Mouse (Mus musculus) heart, postnatal 10 days (tissue): ENCODE data around the gene Tnfrsf18. TPM values are rescaled to one million over a fixed set of nuclear protein-coding genes. Genes with fewer than 3 reads are reported as not detected.
A peak's percentile ranks its signal among the peaks of the same experiment; 100 is the strongest.

Experiments
- DNase-seq, 2 experiments: peaks; one replicate each; pipeline ENCODE4 v3.0.0; 2021
- intact Hi-C: fragments of 180-260 bp; cut with DNase I; formaldehyde crosslinking; loops from one replicate; pipeline ENCODE4 v1.15.1; 2025
- total RNA-seq, 2 experiments: library from RNA; stranded (reverse); gene quantifications; 2 replicates each; pipeline ENCODE4 v1.2.3; 2021

Tnfrsf18 gene
- total RNA-seq, 2 experiments from 2014 or later = 0.29 TPM; not detected in 1

DNA sequence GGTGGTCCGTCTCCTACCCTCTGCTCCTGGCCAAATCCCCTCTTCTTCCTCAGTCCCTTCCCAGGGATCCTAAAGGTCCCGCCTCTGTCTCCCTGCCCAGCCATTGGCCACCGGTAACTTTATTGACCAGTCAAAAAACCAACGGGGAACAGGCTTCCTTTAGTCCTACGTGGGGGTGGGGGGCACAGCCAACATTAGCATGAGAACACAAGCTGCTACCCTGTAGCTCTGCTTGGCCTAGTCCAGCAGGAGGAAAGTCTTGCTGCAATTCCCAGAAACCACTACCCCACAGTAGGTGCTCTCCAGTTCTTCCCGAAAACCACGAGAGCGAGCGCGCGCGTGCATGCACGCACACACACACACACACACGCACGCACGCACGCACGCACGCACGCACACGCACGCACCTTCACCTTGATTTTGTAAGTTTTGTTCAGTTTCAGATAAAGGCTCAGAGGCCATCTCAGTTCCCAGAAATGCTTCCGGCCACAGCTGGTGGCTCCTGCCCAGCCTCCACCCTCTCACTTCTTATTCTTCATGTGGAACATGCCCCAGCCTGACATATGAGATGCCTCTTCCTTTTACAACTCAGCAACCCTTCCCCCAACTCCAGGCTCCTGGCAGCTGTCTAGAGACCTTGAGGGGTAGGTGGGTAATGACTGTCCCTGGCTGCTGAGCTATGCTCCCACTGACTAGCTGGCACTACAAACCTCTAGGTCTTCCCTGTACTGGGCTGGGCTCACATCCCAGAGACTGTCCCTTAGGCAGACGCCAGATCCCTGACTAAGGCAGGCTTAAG lies 5.8 kb downstream of the Tnfrsf18 start:
- DNase-seq = peak; percentile 90 to 91
- intact Hi-C loops = loop anchor here (5.0 kb wide), 1 partner anchor 69 kb away; the partner anchor contains the start of gene C1qtnf12

DNA sequence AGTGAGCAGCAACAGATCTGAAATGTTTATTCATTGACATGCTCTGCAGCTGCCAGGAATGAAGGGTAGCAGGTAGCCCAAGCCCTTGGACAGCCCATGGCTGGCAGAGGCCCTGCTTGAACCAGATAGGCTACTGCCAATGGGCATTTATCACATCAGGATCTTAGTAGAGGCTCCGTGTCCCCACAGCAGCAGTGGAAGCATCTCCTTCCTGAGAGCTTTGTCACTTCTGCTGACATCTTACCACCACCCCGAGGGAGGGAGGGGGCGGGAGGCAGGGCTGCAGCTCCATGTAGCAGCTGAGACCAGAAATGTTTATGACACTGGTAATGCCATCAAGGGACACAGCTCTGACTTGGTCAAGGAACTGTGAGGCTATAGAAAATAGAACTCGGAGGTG lies 6.9 kb downstream of the Tnfrsf18 start:
- intact Hi-C loops = loop anchor here (5.0 kb wide), 1 partner anchor 71 kb away; the partner anchor contains the start of gene C1qtnf12
- no peak for DNase-seq

DNA sequence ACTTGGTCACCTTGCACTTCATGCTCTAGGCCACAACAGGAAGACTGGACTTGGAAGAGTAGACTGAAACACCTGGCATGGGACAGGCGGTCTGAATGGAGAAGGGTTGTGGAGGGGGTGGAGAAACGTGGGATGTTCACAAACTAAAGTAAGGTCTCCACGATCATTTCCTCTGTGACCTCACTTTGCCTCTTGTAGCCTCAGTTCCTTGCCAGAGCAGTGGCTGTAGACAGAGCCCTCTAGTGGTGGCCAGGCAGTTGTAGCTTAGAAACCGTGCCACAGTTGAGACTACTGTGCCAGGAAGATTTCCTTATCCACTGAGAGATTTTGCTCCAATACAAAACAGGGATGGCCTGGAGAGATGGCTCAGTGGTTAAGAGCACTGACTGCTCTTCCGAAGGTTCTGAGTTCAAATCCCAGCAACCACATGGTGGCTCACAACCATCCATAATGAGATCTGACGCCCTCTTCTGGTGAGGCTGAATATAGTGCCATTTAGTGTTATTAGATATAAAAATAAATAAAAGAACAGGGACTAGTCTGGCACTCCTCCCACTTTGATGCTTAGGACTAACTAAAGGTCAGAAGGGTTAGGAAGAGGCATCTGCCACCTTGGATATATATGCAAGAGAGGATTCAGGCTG lies 7.6 kb downstream of the Tnfrsf18 start:
- intact Hi-C loops = loop anchor here (5.0 kb wide), 1 partner anchor 71 kb away; the partner anchor contains the start of gene C1qtnf12
- peak; percentile 52 to 66 for DNase-seq

DNA sequence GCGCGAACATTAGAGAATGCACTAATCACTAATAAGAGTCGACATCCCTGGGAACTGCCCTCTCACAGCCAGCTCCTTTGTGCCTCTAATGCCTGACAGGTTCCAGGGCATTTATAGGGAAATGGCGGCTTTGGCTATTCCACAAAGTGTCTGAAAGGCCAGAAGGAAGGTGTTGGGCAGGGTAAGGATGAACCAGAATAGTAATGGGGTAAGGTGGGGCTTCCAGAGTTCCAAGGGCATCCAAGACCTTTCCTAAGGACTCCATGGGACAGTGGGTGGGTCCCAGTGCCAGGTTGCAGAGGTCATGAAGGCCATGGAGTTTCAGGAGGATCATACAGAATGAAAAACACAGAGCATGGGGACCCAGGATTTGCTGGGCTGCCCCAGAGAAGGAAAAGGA lies 8.3 kb downstream of the Tnfrsf18 start:
- intact Hi-C loops = loop anchor here (5.0 kb wide), 1 partner anchor 72 kb away; the partner anchor contains the start of gene C1qtnf12
- DNase-seq = no peak

DNA sequence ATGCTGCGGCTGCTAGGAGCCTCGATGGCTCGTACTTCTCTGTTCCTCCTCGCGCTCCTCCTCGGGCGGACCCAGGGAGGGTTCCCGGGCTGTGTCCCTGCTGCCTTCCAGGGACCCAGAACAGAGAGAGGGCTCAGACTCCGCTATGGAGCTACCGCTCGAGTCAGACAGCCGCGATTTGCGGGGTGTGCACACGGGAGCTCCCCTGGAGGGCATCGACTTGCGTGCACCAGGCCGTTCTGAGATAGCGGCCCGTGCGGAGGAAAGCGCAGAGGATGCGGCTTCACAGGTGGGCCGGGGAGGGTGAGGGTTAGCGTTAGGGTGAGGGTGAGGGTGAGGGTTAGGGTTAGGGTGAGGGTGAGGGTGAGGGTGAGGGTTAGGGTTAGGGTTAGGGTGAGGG lies 8.9 kb downstream of the Tnfrsf18 start:
- no peak for DNase-seq
- intact Hi-C loops = loop anchor here (5.0 kb wide), 1 partner anchor 73 kb away; the partner anchor contains the start of gene C1qtnf12

DNA sequence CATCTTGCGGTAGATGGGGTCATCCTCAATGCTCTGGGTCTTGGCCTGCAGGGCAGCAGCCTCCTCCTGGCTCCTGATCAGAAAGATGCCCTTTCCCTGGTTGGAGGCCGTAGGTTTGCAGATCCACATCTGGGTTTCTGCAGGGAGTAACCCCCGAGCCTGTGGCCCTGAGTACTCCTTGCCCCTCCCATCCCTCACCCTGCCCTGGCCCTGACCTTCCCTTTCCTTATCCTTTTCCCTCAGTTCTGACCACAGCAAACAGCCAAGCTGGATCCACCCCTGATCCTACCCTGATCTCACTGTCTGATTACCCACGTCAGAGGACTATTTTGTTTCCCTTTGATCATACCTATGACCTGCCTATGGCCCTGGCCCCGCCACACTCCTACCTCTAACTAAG lies 18.8 kb downstream of the Tnfrsf18 start:
- no peak for DNase-seq
- intact Hi-C loops = no loop called here

DNA sequence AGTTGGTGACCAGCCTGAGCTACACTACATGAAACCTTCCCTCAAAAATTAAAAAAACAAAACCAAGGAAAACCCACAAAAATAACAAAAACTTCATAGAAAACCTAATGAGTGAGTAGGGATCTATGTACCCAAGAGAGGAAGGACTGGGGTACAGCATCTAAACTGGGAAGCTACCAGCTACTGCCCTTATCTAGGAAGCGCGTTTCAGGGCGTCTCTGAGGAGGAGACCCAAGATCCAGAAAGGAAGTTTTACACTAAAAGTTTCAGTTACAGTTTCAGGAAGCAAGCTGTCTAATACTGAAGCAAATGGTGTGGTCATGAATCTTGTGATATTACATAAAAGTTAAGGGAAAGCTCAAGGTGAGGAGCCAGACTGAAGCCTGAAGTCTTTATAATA lies 23.8 kb downstream of the Tnfrsf18 start:
- intact Hi-C loops = no loop called here

DNA sequence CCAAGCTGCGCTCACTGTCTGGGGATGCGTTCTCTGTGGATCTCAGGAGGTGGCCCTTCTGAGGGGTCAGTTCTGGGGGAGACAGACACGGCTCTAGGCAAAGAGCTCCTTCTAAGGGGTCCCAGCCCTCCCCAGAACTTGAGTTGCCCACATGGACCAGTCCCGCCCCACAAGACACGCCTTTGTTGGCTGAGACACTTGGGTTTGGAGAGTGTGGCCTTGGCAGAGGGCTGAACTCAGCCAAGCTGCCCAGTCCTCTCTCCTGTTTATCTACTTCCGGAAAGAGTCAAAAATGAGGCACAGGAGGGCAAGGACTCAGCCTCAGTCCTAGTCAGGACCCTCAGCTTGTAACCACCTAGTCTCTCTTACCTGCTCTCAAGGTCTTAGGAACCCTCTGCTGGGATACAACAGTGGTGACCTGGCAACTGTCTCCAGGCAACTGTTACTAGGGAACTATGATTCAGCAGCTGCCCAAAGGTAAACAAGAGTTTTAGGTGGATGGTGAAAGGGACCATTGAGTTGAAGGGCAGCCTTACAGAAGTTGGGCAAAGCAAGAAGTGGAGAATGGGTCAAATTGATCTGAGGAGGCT lies 24.5 kb downstream of the Tnfrsf18 start:
- peak; percentile 32 to 38 for DNase-seq
- intact Hi-C loops = no loop called here

More for the DNA sequence above, 23.8 kb downstream of the Tnfrsf18 start:
- no peak for DNase-seq

DNA sequence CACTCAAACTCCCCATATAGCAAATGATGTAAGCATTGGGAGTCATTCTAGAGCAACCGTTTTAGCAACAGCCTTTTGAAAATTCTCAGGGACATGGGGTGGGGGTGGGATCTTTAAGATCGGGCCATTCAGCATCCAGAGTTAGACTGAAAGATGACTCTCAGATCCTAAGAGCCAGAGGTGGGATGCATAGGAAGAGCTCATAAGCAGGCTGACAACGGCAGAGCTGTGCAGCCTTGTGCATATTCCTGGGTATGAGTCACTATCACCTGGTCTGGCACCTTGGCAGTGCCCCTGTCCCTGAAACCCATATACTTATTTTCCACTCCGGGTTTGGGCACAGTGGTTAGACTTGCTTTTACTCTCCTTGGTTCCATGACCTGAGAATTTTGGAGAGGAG lies 27.1 kb downstream of the Tnfrsf18 start:
- no peak for DNase-seq
- intact Hi-C loops = no loop called here

DNA sequence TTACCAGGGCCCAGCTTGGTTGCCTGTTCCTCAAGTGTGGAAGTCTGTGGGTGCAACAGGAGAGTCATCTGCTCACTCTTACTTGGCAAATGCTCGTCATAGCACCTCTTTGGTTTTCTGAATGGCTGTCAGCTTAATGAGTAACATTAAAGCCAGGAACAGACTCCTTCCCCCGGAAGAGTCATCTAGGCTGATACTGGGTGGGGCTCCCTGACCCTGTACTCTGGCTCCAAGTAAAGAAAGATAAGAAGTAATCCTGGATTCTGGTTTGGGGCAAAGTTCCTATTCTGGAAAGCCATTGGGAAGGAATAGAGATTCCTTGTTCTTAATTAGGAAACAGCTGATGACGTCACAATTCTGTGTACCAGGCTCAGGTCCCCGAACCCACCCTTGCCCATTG lies 28.2 kb downstream of the Tnfrsf18 start:
- DNase-seq = no peak
- intact Hi-C loops = no loop called here

DNA sequence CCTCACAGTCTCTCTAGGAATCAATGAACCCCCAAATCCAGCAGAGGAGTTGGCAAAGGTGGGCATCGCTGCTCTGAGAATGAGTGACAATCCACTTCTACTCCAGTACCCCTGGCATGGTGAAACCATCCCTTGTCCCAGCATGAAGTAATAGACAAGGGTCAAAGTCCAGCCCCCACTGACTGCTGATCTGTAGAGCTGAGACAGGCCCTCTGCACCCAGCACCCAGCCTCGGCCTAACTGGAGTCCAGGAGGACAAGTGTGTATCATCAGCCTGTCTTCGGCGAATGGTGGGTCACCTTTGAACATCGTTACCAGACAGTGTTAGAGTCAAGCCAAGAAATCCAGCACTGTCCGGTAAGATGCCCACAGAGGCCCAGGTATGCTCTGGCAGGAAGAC lies 28.6 kb downstream of the Tnfrsf18 start:
- intact Hi-C loops = no loop called here
- no peak for DNase-seq

DNA sequence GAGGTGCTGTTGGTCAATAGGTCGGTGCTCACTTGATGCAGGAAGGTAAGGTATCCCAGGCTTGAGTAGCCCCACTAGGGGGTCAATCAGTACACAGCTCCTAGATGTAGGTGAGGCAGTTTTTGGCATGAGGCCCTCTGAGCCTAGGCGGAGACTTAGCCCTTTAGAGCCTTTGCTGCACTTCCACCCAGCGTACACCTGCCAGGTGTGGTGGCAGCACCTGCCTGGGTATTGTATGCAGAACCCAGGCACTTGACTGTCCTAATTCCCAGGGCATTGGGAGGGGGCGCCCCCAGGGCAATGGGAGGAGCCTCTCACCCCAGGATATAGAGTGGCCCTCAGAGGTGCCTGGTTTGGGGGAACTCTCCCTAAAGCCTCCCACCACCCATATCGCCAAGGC lies 29.2 kb downstream of the Tnfrsf18 start:
- intact Hi-C loops = no loop called here
- DNase-seq = no peak

DNA sequence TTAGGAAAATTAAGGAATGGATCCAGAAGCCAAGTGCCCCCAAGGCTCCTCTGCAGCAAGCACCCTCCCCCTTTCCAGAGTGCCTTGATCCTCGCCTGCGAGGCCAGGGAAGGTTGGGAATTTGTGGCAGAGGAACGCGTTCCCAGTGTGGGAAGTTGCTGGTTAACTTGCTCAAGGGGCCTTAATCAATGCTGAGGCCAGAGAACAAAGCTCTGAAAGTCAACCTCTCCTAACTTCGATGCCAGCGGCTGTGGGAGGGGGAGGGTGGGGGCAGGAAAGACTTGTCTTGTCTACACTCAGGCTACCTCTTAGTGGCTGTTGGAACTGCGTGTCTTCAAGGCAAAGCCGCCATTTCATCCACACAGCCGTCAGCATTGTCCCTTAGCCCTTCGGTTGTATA lies 31.7 kb downstream of the Tnfrsf18 start:
- DNase-seq = no peak
- intact Hi-C loops = no loop called here

DNA sequence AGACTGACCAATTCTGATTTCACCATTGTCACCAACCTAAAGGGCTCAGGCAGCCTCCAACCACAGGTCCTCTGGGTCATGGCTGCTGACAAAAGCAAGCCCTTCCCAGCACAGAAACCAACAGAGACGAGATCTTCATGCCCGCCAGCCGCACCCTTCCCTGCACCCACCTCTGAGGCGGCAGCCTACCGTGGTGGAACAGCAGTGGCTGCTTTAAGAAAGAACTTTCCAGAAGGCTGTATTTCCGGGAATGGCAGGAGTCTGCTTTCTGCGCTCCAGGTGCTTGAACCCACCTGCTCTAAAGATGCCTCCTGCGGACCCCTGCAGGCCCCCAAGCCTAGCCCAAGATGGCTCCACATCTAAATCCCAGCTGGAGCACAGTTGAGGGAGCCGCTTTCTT lies 32.9 kb downstream of the Tnfrsf18 start:
- intact Hi-C loops = no loop called here
- DNase-seq = no peak

DNA sequence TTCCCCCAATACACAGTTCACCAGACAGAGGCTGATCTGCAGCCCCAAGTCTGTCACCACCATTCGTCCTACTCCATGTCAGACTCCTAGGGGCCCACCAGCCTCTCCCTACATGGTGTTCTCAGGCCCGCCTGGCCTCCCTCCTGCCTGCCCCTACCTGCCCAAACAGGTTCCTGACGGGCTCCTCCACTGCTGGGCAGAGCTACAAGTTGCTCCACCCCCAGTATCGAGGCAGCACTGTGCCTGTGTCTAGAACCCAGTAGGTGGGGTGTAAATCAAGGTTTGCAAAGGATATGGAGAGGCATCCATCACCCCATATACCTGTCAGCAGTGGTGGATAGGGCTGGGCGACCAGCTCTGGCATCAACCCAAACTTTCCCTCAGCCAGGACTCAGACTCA lies 33.3 kb downstream of the Tnfrsf18 start, which contains the start of gene Ttll10:
Gene Ttll10, minus strand, starts transcription at position 154 of the 400 bp plus-strand sequence.
- no peak for DNase-seq
- intact Hi-C loops = no loop called here

DNA sequence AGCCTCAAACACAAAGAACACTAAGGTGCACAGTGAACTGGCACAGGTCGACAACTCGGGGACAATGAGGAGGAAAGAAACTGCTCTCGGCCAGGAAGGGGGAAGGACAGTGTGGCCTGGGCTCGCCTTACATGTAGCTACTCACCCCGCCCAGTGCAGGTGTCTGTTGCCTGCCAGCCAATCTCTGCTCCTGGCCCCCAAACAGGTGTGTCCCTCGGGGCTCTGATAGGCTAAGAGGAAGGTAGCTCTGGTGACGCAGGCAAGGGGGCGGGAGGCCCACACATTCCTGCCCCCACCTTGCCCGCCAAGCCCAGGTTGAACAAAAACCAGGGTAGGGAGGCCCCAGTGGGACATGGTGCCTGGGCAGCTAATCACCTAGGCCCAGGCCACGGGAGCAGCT lies 33.7 kb downstream of the Tnfrsf18 start:
- intact Hi-C loops = no loop called here
- DNase-seq = no peak

DNA sequence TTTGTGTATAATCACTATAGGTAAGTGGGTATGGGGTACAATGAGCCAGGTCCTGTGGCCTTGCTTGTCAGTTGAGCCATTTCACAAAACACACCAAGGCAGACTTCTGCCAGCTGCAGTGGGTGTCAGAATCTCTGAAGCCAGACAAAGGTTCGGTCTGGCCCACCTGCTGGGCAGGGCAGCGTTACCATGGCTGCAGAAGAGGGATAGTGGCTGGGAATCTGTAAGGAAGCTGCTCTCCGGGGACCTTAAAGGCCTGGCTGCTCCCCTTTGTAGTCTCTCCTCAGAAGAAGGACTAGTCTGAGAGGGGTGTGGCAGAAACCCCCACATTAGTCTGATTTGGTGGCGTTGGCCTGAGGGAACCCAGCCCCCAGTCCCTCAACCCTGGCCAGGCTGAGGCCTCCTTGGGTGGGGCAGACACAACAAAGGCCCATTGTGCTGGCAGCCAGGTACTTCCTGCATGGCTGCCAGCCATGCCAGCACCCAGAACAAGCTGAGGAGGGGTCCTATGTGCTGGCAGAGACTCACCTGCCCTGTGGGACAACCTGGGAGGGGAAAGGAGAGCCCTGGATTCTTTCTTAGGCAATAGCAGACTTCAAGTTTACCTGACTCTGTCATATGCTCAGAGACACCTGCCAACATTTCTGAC lies 38.0 kb downstream of the Tnfrsf18 start:
- intact Hi-C loops = no loop called here
- DNase-seq = no peak

DNA sequence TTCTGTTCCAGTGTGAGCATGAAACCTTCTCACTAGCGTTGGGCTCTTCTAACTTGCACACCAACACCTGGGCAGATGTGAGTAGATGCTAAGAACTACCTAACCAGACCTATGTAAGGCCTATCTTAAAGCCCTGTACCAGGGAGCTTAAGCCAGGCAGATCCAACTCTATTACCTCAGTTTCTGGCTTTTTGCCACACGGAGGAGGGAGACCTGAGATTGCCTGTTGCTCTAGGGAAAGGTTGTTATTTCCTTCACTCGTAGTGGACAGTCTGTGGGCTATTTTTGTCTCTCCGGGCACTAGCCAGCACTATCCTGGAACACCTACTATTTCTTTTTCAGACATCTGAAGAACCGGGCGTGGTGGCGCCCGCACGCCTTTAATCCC lies 38.5 kb downstream of the Tnfrsf18 start:
- peak; percentile 30 to 32 for DNase-seq

DNA sequence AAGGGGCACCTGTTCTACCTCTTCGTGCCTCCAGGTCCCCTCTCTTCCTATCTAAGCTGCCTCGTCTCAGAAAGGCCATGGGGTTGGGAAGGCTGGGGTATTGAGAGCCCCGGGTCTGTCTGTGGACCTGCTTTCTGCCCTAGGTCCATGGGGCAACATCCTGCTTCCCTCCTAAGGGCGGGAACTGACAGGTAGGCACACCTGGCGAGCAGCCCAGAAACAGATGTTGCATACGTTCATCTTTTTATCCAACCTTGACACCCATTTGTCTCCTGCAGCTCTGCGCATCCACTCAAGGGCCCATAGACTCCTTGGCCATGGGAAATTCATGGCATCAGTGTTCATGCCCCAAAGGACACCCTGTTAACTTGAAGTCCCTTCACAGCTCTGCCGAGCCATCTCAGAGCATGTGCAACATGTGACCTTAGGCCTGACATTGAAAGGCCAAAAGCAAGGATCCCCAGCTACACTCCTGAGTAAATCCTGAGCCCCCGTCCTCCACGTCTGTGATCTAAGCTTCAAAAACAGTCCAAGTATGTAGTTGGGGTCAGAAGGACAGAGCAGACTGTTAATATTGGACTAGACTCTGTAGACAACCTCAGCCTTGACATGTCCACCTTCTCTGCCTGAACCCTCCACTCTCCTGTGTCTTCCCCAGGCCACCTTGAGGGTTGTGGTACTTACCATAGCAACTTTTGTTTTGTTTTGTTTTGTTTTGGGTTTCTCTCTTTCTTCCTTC lies 39.4 kb downstream of the Tnfrsf18 start:
- intact Hi-C loops = no loop called here
- DNase-seq = no peak

More for the DNA sequence above, 38.5 kb downstream of the Tnfrsf18 start:
- intact Hi-C loops = no loop called here

DNA sequence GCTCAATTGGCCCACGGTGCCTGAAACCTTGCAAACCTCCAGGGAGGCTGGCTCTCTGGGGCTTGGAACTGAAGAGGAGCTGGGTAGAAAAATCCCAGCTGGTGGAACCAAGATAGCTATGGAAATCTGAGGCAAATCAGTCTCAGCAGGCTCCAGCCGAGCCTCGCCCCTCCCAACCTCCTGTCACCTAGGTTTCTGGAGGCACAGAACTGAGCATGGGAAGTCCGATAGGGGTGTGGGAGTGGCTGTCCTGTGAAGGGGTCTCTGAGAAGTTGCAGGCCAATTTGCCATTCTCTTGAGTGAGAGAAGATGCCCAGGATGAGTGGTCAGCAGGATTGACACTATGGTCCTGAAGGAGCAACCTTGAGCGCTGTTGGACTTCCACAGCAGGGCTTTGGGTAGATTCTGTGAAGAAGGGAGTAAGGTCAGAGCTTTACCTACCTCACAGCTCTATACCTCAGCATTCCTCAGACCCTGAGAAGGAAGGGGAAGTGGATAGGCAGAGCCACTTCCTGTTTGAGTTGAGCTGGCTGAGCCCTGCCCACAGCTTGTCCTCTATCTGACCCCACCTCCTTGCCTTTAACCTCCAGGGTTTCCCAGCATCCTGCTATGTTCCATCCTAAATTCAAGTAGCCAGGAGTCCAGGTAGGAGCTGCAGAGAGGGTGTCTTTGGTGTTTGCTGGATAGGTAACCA lies 41.4 kb downstream of the Tnfrsf18 start:
- DNase-seq = no peak
- intact Hi-C loops = no loop called here
